Mouse (Mus musculus) testis, adult 2 months (tissue): Measurements from ENCODE around the gene Tor4a.

Experiments
- CTCF ChIP-seq: fragments of 200-500 bp; IDR thresholded peaks from 2 replicates; pipeline ENCODE4 v1.5.1; 2012; ENCODE audit warnings: low read depth, mild to moderate bottlenecking, inconsistent platforms, low read length, moderate library complexity; ENCODE audit not compliant: control insufficient read depth, insufficient read depth, insufficient replicate concordance
- POLR2A ChIP-seq: fragments of 200-500 bp; IDR thresholded peaks from 2 replicates; pipeline ENCODE4 v1.6.1; 2012; ENCODE audit warnings: low read depth, mild to moderate bottlenecking, inconsistent platforms, low read length, moderate library complexity; ENCODE audit not compliant: control insufficient read depth

DNA sequence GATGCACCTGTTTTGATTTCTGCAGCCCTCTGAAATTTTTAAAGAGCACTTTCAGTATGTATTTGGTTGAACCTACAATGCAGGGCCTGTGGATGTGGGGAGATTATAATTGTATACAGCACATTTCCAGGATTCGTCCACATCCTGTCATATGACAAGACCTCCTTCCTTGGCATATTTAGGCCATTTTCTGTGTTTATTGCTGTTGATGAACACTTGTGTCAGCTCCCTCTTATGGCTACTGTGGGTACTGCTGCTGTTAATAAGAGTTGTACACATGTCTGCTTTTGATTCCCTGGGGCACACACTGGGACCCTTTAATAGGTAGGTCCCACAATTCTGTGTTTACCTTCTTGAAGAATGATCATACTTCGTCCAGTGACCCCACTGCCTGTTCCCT, 39.0 kb downstream of the Tor4a start:
- TF ChIP-seq POLR2A = no peak
- TF ChIP-seq CTCF = no peak
